Mouse (Mus musculus) adrenal gland, postnatal 0 days (tissue): ENCODE data around the gene Mafk. TPM values are rescaled to one million over a fixed set of nuclear protein-coding genes. Genes with fewer than 3 reads are reported as not detected.

ENCODE experiments used
- microRNA-seq: library from miRNA; unstranded; fragments of <30 nt; microRNA quantifications from one replicate; pipeline ENCODE4, GENCODE M21; 2016; ENCODE audit warnings: borderline replicate concordance; ENCODE audit not compliant: insufficient number of aligned reads
- polyA plus RNA-seq: library from polyadenylated mRNA; unstranded; fragments of >200 nt; fragmentation: Nextera tagmentation; extraction: Ambion mirVana; gene quantifications from 2 replicates; pipeline ENCODE4 v1.2.1, GENCODE M21; 2015

Gene Mafk
- 13.3 and 23.8 TPM in 2 replicates for polyA plus RNA-seq

GRCm38 (mm10) chr5:139791227-139792158 lies at the start of gene Mafk:
Mafk (plus strand) TSS chr5:139791513.

GRCm38 (mm10) chr5:139775216-139775926 lies 15.9 kb upstream of the Mafk start, which contains the start of gene Ints1:
Ints1 (minus strand) TSS chr5:139775674.

GRCm38 (mm10) chr5:139819538-139820181 lies 28.3 kb downstream of the Mafk start, which contains the start of gene Tmem184a:
Tmem184a (minus strand) TSS chr5:139819917.

GRCm38 (mm10) chr5:139826357-139827055 lies 35.2 kb downstream of the Mafk start, which contains the start of the genes Gm26938 and Psmg3:
Gm26938 (minus strand) TSS chr5:139826407.
Psmg3 (minus strand) TSS chr5:139826885.

Small RNA genes lying within 50 kb of the gene (microRNA-seq; reads per million reads assigned to microRNA genes)
- 1.8 reads per million for gene Mir7037

Other genes starting within 250 kb of the Mafk start
- 0.30 and 11.3 TPM in 2 replicates for gene Uncx, start 248.0 kb upstream of the Mafk start, polyA plus RNA-seq
- 3.9 and 4.4 TPM in 2 replicates for gene Micall2, start 55.2 kb upstream of the Mafk start, polyA plus RNA-seq
- gene Ints1, start 15.8 kb upstream of the Mafk start, polyA plus RNA-seq = 9.3 and 10.2 TPM in 2 replicates
- gene Tmem184a, start 28.4 kb downstream of the Mafk start, polyA plus RNA-seq = 0.55 and 1.3 TPM in 2 replicates
- 0.28 TPM in 1 of 2 replicates, not detected in the other for gene Gm26938, start 34.9 kb downstream of the Mafk start, polyA plus RNA-seq
- 46.2 and 49.2 TPM in 2 replicates for gene Psmg3, start 35.4 kb downstream of the Mafk start, polyA plus RNA-seq
- 4.4 and 5.6 TPM in 2 replicates for gene Elfn1, start 116.4 kb downstream of the Mafk start, polyA plus RNA-seq